Mouse (Mus musculus): ENCODE measurements around the gene Olfr1294. TPM values are rescaled to one million over a fixed set of nuclear protein-coding genes. Genes with fewer than 3 reads are reported as not detected.

Gene Olfr1294
- not detected in 2 replicates for polyA plus RNA-seq (2012; ENCODE audit: insufficient read depth, insufficient read length, low replicate concordance, missing spikeins)

DNA sequence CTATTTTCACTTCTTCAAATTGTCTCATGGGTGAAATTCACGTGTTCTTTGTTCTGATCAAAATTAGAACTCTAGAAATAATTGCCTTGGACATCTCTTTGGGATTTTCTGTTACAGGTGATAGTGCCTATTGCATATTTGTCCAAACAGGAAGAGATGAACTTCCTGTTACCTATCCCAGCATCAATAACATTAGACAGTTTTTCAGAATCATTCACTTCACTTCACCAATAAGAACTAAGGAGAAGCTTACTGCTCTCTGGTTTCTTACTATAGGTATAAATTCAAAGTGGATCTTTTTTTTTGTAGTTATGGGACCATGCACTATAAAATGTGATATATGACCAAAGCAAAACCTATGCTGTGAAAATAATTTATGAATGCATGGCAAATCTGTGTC, at the start of gene Olfr1294:
Gene Olfr1294 (minus strand): TSS at position 101 of the 400 bp plus-strand sequence.
- TF ChIP-seq CTCF (IDR thresholded peaks at IDR 0.05; ENCODE audit: insufficient read depth, low read depth, low read length) (no peak), POLR2A (IDR thresholded peaks at IDR 0.05; ENCODE audit: insufficient read depth, low read depth, low read length) (no peak)
- WGBS = 51% methylated on average over 1 of the region's 1 CpGs
- Histone ChIP-seq H3K4me1 (ENCODE audit: control insufficient read depth, insufficient read depth, low read length) (no peaks in the 10 kb centered on the region), H3K4me3 (ENCODE audit: insufficient read depth, low read depth, low read length) (no peak within 1 kb of the TSS), H3K27ac (ENCODE audit: insufficient read depth, low read depth, low read length) (no peak within 1 kb of the TSS)

GRCm38 (mm10) chr2:111569581-111569980, 29.5 kb upstream of the Olfr1294 start, which contains the start of gene Olfr1295:
TSS of gene Olfr1295 (minus strand) at chr2:111569681.
- no peak within 1 kb of the TSS for H3K27ac ChIP-seq (ENCODE audit: insufficient read depth, low read depth, low read length)
- no peaks in the 10 kb centered on the region for H3K4me1 ChIP-seq (ENCODE audit: control insufficient read depth, insufficient read depth, low read length)
- no peak for TF ChIP-seq CTCF (IDR thresholded peaks at IDR 0.05; ENCODE audit: insufficient read depth, low read depth, low read length)
- TF ChIP-seq POLR2A (IDR thresholded peaks at IDR 0.05; ENCODE audit: insufficient read depth, low read depth, low read length) = no peak
- H3K4me3 ChIP-seq (ENCODE audit: insufficient read depth, low read depth, low read length) = no peak within 1 kb of the TSS

DNA sequence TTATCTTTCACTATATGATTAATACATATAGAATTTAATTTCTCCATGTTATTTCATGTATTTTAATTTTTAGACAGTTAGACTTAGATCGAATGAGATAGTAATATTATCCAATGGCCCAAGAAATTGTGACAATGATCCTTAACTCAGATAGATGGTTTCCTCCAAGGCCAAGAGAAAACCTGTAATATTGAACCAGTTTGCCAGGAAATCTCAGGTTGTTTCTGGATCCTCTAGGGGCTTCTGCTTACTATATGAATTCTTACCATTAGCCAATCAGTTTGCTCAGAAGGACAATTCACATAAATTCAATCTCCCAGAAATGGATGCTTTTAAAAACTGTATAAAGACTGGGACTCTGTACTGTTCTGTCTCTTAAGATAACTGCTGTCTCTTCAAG, 15.2 kb downstream of the Olfr1294 start, which contains the start of gene Olfr1293-ps:
Gene Olfr1293-ps (plus strand): TSS at position 301 of the 400 bp plus-strand sequence.
- Histone ChIP-seq H3K4me1 (ENCODE audit: control insufficient read depth, insufficient read depth, low read length) (no peaks in the 10 kb centered on the region), H3K27ac (ENCODE audit: insufficient read depth, low read depth, low read length) (no peak within 1 kb of the TSS), H3K4me3 (ENCODE audit: insufficient read depth, low read depth, low read length) (no peak within 1 kb of the TSS)
- WGBS = 88% methylated on average over 1 of the region's 1 CpGs
- TF ChIP-seq POLR2A (IDR thresholded peaks at IDR 0.05; ENCODE audit: insufficient read depth, low read depth, low read length) (no peak), CTCF (IDR thresholded peaks at IDR 0.05; ENCODE audit: insufficient read depth, low read depth, low read length) (no peak)

DNA sequence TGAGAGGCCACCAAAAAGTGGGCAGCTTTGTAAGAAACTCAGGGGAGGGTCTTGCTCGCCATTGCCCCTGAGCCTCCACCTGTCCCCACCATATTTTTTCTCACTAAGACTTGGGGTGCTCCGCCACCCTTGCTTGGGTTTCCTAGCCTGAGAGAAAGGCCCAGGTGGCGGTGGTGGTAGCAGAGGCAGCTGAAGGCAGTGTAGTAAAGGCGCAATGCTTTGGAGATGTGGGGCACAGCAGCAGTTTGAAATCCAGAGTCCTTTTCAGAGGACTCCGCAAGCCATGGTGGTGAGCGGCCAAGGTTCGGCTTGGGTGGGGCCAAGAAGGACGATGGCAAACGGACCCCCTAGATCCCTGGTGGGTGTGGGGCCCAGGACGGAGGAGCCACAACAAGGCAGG, 22.6 kb downstream of the Olfr1294 start:
- H3K4me3 ChIP-seq (ENCODE audit: insufficient read depth, low read depth, low read length) = no peak overlapping the region
- TF ChIP-seq POLR2A (IDR thresholded peaks at IDR 0.05; ENCODE audit: insufficient read depth, low read depth, low read length) (no peak), CTCF (IDR thresholded peaks at IDR 0.05; ENCODE audit: insufficient read depth, low read depth, low read length) (no peak)
- no peak overlapping the region for H3K27ac ChIP-seq (ENCODE audit: insufficient read depth, low read depth, low read length)
- 89% methylated on average over 10 of the region's 10 CpGs for WGBS
- H3K4me1 ChIP-seq (ENCODE audit: control insufficient read depth, insufficient read depth, low read length) = no peaks in the 10 kb centered on the region

DNA sequence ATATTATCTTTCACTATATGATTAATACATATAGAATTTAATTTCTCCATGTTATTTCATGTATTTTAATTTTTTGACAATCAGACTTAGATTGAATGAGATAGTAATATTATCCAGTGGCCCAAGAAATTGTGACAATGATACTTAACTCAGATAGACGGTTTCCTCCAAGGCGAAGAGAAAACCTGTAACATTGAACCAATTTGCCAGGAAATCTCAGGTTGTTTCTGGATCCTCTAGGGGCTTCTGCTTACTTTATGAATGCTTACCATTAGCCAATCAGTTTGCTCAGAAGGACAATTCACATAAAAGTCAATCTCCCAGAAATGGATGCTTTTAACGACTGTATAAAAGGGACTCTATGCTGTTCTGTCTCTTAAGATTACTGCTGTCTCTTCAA, 43.2 kb downstream of the Olfr1294 start, which contains the start of gene Olfr1291-ps1:
Gene Olfr1291-ps1 (plus strand): TSS at position 301 of the 400 bp plus-strand sequence.
- WGBS = 93% methylated on average over 3 of the region's 3 CpGs

DNA sequence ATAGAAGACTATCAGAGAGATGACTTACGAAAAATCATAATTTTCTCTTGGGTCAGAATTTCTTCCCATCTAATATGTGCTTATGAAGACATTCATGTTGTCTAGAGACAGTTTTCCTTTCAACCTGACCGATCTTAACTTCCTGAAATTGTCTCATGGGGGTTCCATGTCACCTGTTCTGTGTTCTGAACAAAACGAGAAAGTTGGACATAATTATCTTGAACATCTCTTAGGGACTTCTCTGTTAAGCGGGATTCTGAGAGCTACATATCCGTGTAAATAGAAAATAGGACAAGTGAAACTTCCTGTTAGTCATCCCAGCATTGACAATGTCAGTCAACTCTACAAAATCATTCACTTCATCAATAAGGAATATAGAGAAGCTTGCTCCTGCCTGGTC, 46.4 kb downstream of the Olfr1294 start, which contains the start of gene Olfr1290:
Gene Olfr1290 (minus strand): TSS at position 101 of the 400 bp plus-strand sequence.
- 81% methylated on average over 5 of the region's 5 CpGs for WGBS
- TF ChIP-seq POLR2A (IDR thresholded peaks at IDR 0.05; ENCODE audit: insufficient read depth, low read depth, low read length) = no peak
- TF ChIP-seq CTCF (IDR thresholded peaks at IDR 0.05; ENCODE audit: insufficient read depth, low read depth, low read length) = no peak
- H3K4me3 ChIP-seq (ENCODE audit: insufficient read depth, low read depth, low read length) = no peak within 1 kb of the TSS
- no peak within 1 kb of the TSS for H3K27ac ChIP-seq (ENCODE audit: insufficient read depth, low read depth, low read length)
- H3K4me1 ChIP-seq (ENCODE audit: control insufficient read depth, insufficient read depth, low read length) = no peaks in the 10 kb centered on the region

More for the DNA sequence above, 43.2 kb downstream of the Olfr1294 start, which contains the start of gene Olfr1291-ps1:
- Histone ChIP-seq H3K27ac (ENCODE audit: insufficient read depth, low read depth, low read length) (no peak within 1 kb of the TSS), H3K4me1 (ENCODE audit: control insufficient read depth, insufficient read depth, low read length) (no peaks in the 10 kb centered on the region), H3K4me3 (ENCODE audit: insufficient read depth, low read depth, low read length) (no peak within 1 kb of the TSS)
- TF ChIP-seq POLR2A (IDR thresholded peaks at IDR 0.05; ENCODE audit: insufficient read depth, low read depth, low read length) (no peak), CTCF (IDR thresholded peaks at IDR 0.05; ENCODE audit: insufficient read depth, low read depth, low read length) (no peak)

Other genes with a start within 250 kb of the Olfr1294 start
- not detected in 2 replicates for gene Olfr1279, start 239.7 kb downstream of the Olfr1294 start, polyA plus RNA-seq (2012; ENCODE audit: insufficient read depth, insufficient read length, low replicate concordance, missing spikeins)
- not detected in 2 replicates for gene Olfr1280, start 226.3 kb downstream of the Olfr1294 start, polyA plus RNA-seq (2012; ENCODE audit: insufficient read depth, insufficient read length, low replicate concordance, missing spikeins)
- not detected in 2 replicates for gene Olfr1281, start 213.8 kb downstream of the Olfr1294 start, polyA plus RNA-seq (2012; ENCODE audit: insufficient read depth, insufficient read length, low replicate concordance, missing spikeins)
- not detected in 2 replicates for gene Olfr1282, start 204.2 kb downstream of the Olfr1294 start, polyA plus RNA-seq (2012; ENCODE audit: insufficient read depth, insufficient read length, low replicate concordance, missing spikeins)
- not detected in 2 replicates for gene Olfr1283, start 173.5 kb downstream of the Olfr1294 start, polyA plus RNA-seq (2012; ENCODE audit: insufficient read depth, insufficient read length, low replicate concordance, missing spikeins)
- not detected in 2 replicates for gene Olfr1284, start 164.8 kb downstream of the Olfr1294 start, polyA plus RNA-seq (2012; ENCODE audit: insufficient read depth, insufficient read length, low replicate concordance, missing spikeins)
- gene Olfr1286, start 117.2 kb downstream of the Olfr1294 start, polyA plus RNA-seq (2012; ENCODE audit: insufficient read depth, insufficient read length, low replicate concordance, missing spikeins) = not detected in 2 replicates
- not detected in 2 replicates for gene Olfr1287, start 91.1 kb downstream of the Olfr1294 start, polyA plus RNA-seq (2012; ENCODE audit: insufficient read depth, insufficient read length, low replicate concordance, missing spikeins)
- not detected in 2 replicates for gene Olfr1288, start 66.2 kb downstream of the Olfr1294 start, polyA plus RNA-seq (2012; ENCODE audit: insufficient read depth, insufficient read length, low replicate concordance, missing spikeins)
- gene Olfr1289, start 59.5 kb downstream of the Olfr1294 start, polyA plus RNA-seq (2012; ENCODE audit: insufficient read depth, insufficient read length, low replicate concordance, missing spikeins) = not detected in 2 replicates
- gene Olfr1290, start 46.5 kb downstream of the Olfr1294 start, polyA plus RNA-seq (2012; ENCODE audit: insufficient read depth, insufficient read length, low replicate concordance, missing spikeins) = not detected in 2 replicates
- gene Olfr1291-ps1, start 43.1 kb downstream of the Olfr1294 start, polyA plus RNA-seq (2012; ENCODE audit: insufficient read depth, insufficient read length, low replicate concordance, missing spikeins) = not detected in 2 replicates
- not detected in 2 replicates for gene Olfr1293-ps, start 15.1 kb downstream of the Olfr1294 start, polyA plus RNA-seq (2012; ENCODE audit: insufficient read depth, insufficient read length, low replicate concordance, missing spikeins)
- gene Olfr1295, start 29.4 kb upstream of the Olfr1294 start, polyA plus RNA-seq (2012; ENCODE audit: insufficient read depth, insufficient read length, low replicate concordance, missing spikeins) = not detected in 2 replicates
- not detected in 2 replicates for gene Olfr1297, start 86.2 kb upstream of the Olfr1294 start, polyA plus RNA-seq (2012; ENCODE audit: insufficient read depth, insufficient read length, low replicate concordance, missing spikeins)
- not detected in 2 replicates for gene Olfr1298, start 108.9 kb upstream of the Olfr1294 start, polyA plus RNA-seq (2012; ENCODE audit: insufficient read depth, insufficient read length, low replicate concordance, missing spikeins)
- gene Olfr1299, start 121.1 kb upstream of the Olfr1294 start, polyA plus RNA-seq (2012; ENCODE audit: insufficient read depth, insufficient read length, low replicate concordance, missing spikeins) = not detected in 2 replicates
- gene Olfr1301, start 210.7 kb upstream of the Olfr1294 start, polyA plus RNA-seq (2012; ENCODE audit: insufficient read depth, insufficient read length, low replicate concordance, missing spikeins) = not detected in 2 replicates
- not detected in 2 replicates for gene Olfr1302, start 237.1 kb upstream of the Olfr1294 start, polyA plus RNA-seq (2012; ENCODE audit: insufficient read depth, insufficient read length, low replicate concordance, missing spikeins)

All from olfactory bulb, adult 2 months (tissue).